Mouse (Mus musculus): ENCODE measurements around the gene 4933427I04Rik. TPM values are rescaled to one million over a fixed set of nuclear protein-coding genes. Genes with fewer than 3 reads are reported as not detected.
A peak's percentile ranks its signal among the peaks of the same experiment; 100 is the strongest.

4933427I04Rik gene
- polyA plus RNA-seq, 1 experiment, result not detected

DNA sequence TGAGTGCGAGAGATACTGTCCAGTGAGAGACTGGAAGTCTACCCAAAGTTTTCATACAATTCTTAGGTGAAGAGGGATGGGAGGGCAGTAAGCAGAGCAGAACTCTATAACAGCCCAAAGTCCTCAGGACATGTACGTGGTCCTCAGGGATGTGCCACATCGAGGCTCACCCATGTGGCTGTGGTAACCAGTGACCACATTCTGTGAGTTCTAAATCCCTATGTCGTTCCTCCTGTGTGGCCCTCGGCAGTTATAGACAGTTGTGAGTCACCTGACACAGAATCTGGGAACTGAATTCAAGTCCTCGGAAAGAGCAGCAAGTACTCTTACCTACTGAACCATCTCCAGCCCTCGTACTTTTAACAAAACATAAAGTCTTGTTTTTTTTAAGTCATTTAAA lies 1.4 kb upstream of the 4933427I04Rik start:
- no peak for TF ChIP-seq POLR2A (IDR thresholded peaks at IDR 0.05; ENCODE audit: borderline replicate concordance, insufficient read depth, low read length)
- TF ChIP-seq CTCF (IDR thresholded peaks at IDR 0.05; ENCODE audit: borderline replicate concordance, insufficient read depth, low read depth, low read length), result no peak
- DNase-seq, result no peak
- 84% methylated on average over 7 of the region's 7 CpGs for WGBS
- Histone ChIP-seq H3K27me3 (ENCODE audit: control insufficient read depth, insufficient read depth, low read length) (no peaks in the 10 kb centered on the region; the same call in 1 of the 2 replicates), H3K27ac (ENCODE audit: insufficient read depth, low read length) (no peak overlapping the region), H3K4me1 (ENCODE audit: control insufficient read depth, insufficient read depth, low read length) (no peaks in the 10 kb centered on the region), H3K4me3 (replicated peaks; ENCODE audit: insufficient read depth, low read depth, low read length) (no peak overlapping the region)

DNA sequence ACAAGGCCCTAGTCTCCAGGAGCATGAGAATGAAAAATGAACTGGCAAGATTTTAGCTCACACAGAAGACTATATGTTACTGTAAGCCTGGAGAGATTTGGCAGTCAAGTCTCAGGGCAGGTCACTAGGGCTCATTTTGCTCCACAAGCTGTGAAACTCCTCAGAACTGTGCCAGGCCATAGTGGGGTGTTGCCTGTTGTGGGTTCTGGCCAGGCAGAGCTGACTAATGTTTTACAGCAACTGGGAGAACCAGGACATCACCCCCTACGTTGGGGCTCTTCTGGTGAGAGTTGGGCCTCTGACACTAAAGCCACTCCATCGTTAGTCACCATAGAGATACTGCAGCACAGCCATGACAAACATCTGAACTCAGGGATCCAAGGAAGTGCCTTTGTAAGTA lies 324 bp downstream of the 4933427I04Rik start:
- H3K4me1 ChIP-seq (ENCODE audit: control insufficient read depth, insufficient read depth, low read length), result no peaks in the 10 kb centered on the region
- no peak overlapping the region for H3K27ac ChIP-seq (ENCODE audit: insufficient read depth, low read length)
- TF ChIP-seq CTCF (IDR thresholded peaks at IDR 0.05; ENCODE audit: borderline replicate concordance, insufficient read depth, low read depth, low read length), result no peak
- TF ChIP-seq POLR2A (IDR thresholded peaks at IDR 0.05; ENCODE audit: borderline replicate concordance, insufficient read depth, low read length), result no peak
- H3K27me3 ChIP-seq (ENCODE audit: control insufficient read depth, insufficient read depth, low read length), result no peaks in the 10 kb centered on the region; the same call in 1 of the 2 replicates
- no peak overlapping the region for H3K4me3 ChIP-seq (replicated peaks; ENCODE audit: insufficient read depth, low read depth, low read length)
- 49% methylated on average over 2 of the region's 2 CpGs for WGBS
- no peak for DNase-seq

DNA sequence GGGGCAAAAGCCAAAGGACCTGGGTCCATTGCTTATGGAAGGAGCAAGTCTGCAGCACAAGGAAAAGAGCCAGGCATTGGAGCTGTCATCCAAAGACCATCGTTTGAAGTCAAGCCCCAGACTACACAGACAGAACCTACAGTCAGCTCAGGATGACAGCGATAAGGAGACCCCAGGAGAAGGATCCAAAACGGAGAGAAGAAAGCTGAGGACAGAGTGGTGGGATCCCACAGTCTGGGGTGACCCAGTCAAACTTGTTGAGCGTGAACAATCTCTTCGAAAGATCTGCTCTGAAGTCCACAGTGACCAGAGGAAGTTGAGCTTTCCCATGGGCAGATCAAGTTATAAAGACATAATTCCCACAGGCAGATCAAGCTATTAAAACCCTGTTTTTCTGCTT lies 1.1 kb downstream of the 4933427I04Rik start:
- no peak overlapping the region for H3K27ac ChIP-seq (ENCODE audit: insufficient read depth, low read length)
- no peaks in the 10 kb centered on the region for H3K4me1 ChIP-seq (ENCODE audit: control insufficient read depth, insufficient read depth, low read length)
- no peak for DNase-seq
- H3K27me3 ChIP-seq (ENCODE audit: control insufficient read depth, insufficient read depth, low read length), result no peaks in the 10 kb centered on the region; the same call in 1 of the 2 replicates
- no peak overlapping the region for H3K4me3 ChIP-seq (replicated peaks; ENCODE audit: insufficient read depth, low read depth, low read length)
- WGBS, result 78% methylated on average over 5 of the region's 5 CpGs
- TF ChIP-seq POLR2A (IDR thresholded peaks at IDR 0.05; ENCODE audit: borderline replicate concordance, insufficient read depth, low read length) (no peak), CTCF (IDR thresholded peaks at IDR 0.05; ENCODE audit: borderline replicate concordance, insufficient read depth, low read depth, low read length) (no peak)

DNA sequence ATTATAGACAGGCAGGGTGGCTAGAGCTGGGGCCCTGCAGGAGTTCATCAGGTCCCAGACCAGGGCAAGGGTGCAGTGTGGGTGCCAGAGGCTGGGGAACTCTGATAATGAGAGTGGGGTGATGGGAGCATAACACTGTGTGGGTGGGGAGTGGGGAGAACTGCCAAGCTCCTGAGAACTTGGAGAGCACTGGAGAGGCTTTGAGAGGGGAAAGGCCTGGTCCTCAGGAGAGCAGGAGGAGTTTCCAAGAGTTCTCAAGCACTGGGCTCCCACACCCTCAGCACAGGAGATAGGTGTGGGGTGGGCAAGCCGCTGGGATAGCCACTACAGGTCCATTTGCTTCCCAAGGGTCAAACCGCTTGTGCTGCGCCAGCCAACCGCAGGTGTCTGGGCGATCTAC lies 34.2 kb downstream of the 4933427I04Rik start:
- Histone ChIP-seq H3K27me3 (ENCODE audit: control insufficient read depth, insufficient read depth, low read length) (no peaks in the 10 kb centered on the region), H3K27ac (ENCODE audit: insufficient read depth, low read length) (no peak overlapping the region), H3K4me1 (ENCODE audit: control insufficient read depth, insufficient read depth, low read length) (no peaks in the 10 kb centered on the region), H3K4me3 (replicated peaks; ENCODE audit: insufficient read depth, low read depth, low read length) (no peak overlapping the region)
- WGBS, result 86% methylated on average over 5 of the region's 5 CpGs
- TF ChIP-seq CTCF (IDR thresholded peaks at IDR 0.05; ENCODE audit: borderline replicate concordance, insufficient read depth, low read depth, low read length), result no peak
- no peak for TF ChIP-seq POLR2A (IDR thresholded peaks at IDR 0.05; ENCODE audit: borderline replicate concordance, insufficient read depth, low read length)
- DNase-seq, result no peak

DNA sequence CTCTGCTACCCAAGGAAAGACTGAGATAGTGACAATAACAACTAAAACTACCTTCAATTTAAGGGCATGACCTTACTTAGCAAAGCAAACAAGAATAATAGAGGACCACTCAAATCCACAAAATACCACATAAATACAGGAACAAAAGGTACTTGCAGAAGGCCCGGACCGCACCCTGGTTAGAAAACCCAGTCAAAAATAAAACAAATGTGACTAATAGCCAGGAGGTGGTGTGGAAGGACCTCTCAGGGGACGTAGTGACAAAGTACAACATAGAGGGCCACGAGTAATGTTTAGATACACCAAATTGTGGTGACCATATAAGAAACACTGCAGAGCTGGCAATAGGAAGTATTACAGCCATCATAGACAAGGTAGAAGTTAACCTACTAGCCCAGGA lies 34.8 kb downstream of the 4933427I04Rik start:
- no peak for DNase-seq
- Histone ChIP-seq H3K27ac (ENCODE audit: insufficient read depth, low read length) (no peak overlapping the region), H3K4me3 (replicated peaks; ENCODE audit: insufficient read depth, low read depth, low read length) (no peak overlapping the region), H3K4me1 (ENCODE audit: control insufficient read depth, insufficient read depth, low read length) (no peaks in the 10 kb centered on the region), H3K27me3 (ENCODE audit: control insufficient read depth, insufficient read depth, low read length) (no peaks in the 10 kb centered on the region)
- 89% methylated on average over 4 of the region's 4 CpGs for WGBS
- TF ChIP-seq CTCF (IDR thresholded peaks at IDR 0.05; ENCODE audit: borderline replicate concordance, insufficient read depth, low read depth, low read length) (no peak), POLR2A (IDR thresholded peaks at IDR 0.05; ENCODE audit: borderline replicate concordance, insufficient read depth, low read length) (no peak)

DNA sequence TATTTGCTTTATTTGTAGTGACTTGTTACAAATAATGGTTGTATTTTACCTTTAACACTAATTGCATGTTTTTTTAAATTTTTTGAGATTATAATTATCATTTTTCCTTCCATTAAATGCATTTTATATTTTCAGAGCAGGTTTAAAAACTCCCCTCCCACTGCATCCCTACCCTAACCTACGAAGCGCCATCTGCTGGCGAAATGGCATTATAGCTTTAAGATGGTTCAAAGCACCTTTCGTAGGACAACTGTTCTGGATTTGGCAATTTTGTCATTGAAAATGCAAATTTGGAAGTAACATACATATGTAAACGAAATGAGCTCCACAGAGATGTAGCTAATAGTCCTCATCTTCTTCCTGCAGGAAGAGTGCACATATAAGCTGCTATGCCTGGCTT lies 39.2 kb downstream of the 4933427I04Rik start:
- peak; percentile 40 to 42 for DNase-seq
- WGBS, result 4% methylated on average over 5 of the region's 5 CpGs
- TF ChIP-seq POLR2A (IDR thresholded peaks at IDR 0.05; ENCODE audit: borderline replicate concordance, insufficient read depth, low read length) (no peak), CTCF (IDR thresholded peaks at IDR 0.05; ENCODE audit: borderline replicate concordance, insufficient read depth, low read depth, low read length) (peak; percentile 69; the same call in 1 of the 2 replicates)

DNA sequence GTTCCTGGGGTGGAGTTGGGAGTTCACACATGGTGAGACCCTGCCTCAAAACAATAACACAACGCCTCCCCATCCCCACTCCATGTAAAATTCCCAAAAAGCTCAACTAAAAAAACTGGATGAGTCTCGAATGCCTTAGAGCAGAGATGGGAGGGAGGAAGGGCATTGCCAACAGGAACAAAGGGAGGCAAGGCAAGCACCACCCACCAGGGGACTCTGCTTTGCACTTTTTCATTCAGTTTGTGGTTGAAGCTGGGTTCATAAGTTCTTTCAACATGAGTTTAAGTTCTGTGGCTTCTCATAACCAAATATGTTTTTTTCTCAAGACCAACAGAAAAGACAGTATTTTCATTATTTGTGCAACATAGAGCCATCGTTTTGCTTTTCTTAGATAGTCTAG lies 44.0 kb downstream of the 4933427I04Rik start:
- Histone ChIP-seq H3K27ac (ENCODE audit: insufficient read depth, low read length) (no peak overlapping the region), H3K4me3 (replicated peaks; ENCODE audit: insufficient read depth, low read depth, low read length) (no peak overlapping the region), H3K4me1 (ENCODE audit: control insufficient read depth, insufficient read depth, low read length) (no peaks in the 10 kb centered on the region; the same call in 1 of the 2 replicates), H3K27me3 (ENCODE audit: control insufficient read depth, insufficient read depth, low read length) (no peaks in the 10 kb centered on the region)
- TF ChIP-seq CTCF (IDR thresholded peaks at IDR 0.05; ENCODE audit: borderline replicate concordance, insufficient read depth, low read depth, low read length) (no peak), POLR2A (IDR thresholded peaks at IDR 0.05; ENCODE audit: borderline replicate concordance, insufficient read depth, low read length) (no peak)
- WGBS, result 72% methylated on average over 3 of the region's 3 CpGs
- DNase-seq, result no peak

More for the DNA sequence above, 39.2 kb downstream of the 4933427I04Rik start:
- no peaks in the 10 kb centered on the region; the same call in 1 of the 2 replicates for H3K4me1 ChIP-seq (ENCODE audit: control insufficient read depth, insufficient read depth, low read length)
- H3K4me3 ChIP-seq (replicated peaks; ENCODE audit: insufficient read depth, low read depth, low read length), result no peak overlapping the region
- no peak overlapping the region for H3K27ac ChIP-seq (ENCODE audit: insufficient read depth, low read length)
- no peaks in the 10 kb centered on the region for H3K27me3 ChIP-seq (ENCODE audit: control insufficient read depth, insufficient read depth, low read length)

DNA sequence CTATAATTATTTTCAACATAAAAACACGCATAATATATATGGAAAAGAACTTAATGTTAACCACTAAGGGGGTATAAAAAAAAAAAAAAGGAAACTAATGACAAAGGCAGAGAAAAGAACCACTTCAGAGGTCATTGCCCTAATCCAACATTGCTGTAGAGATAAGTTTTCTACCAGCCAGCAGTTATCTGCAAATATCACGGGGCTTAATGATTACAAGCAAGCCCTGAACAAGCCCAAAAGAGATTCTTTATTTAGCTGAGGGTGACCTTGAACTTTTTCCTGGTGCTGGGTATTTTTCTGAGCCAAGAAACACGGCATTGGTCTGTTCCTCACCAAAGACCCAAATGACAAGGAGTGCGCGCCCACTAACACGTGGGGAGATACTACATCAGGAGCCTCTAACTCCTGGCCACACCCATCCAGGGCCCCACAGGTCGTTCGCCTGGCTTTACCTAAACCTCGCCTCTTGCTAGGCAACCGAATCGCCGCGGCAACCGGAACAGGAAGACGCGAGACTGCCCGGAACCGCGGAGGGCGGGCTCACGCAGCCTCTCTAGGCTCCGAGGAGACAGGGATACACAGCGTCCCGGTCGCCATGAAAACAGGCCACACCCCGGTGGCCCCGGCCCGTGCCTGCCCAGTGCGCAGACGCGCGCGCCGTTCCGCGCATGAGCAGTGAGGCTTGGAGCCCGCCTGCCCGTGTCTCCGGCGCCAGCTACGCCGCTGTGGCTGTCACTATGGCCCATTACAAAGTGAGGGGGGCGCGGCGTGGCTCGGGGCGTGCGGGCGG lies 45.0 kb downstream of the 4933427I04Rik start, which contains the start of gene Mycbp:
Gene Mycbp (plus strand): TSS at position 500 of the 793 bp plus-strand sequence.
- Histone ChIP-seq H3K4me1 (ENCODE audit: control insufficient read depth, insufficient read depth, low read length) (no peaks in the 10 kb centered on the region; the same call in 1 of the 2 replicates), H3K27me3 (ENCODE audit: control insufficient read depth, insufficient read depth, low read length) (no peaks in the 10 kb centered on the region), H3K4me3 (replicated peaks; ENCODE audit: insufficient read depth, low read depth, low read length) (peak within 1 kb of the TSS; percentile 98), H3K27ac (ENCODE audit: insufficient read depth, low read length) (peak within 1 kb of the TSS; percentile 63)
- TF ChIP-seq CTCF (IDR thresholded peaks at IDR 0.05; ENCODE audit: borderline replicate concordance, insufficient read depth, low read depth, low read length), result no peak
- TF ChIP-seq POLR2A (IDR thresholded peaks at IDR 0.05; ENCODE audit: borderline replicate concordance, insufficient read depth, low read length), result peak; percentile 69
- DNase-seq, result peak; percentile 99
- under 1% methylated on average over 49 of the region's 49 CpGs for WGBS
